Mouse (Mus musculus) thymus, adult 2 months (tissue): Measurements from ENCODE around the gene Casz1.

Source experiments
- CTCF ChIP-seq: fragments of 200-500 bp; IDR thresholded peaks from 2 replicates; pipeline ENCODE4 v1.5.1; 2012; ENCODE audit warnings: mild to moderate bottlenecking, control low read depth, low read length, moderate library complexity, borderline replicate concordance; ENCODE audit not compliant: control insufficient read depth, poor library complexity, insufficient read depth; ENCODE audit errors: extremely low read depth
- POLR2A ChIP-seq: fragments of 200-500 bp; IDR thresholded peaks from 2 replicates; pipeline ENCODE4 v1.6.1; 2012; ENCODE audit warnings: mild to moderate bottlenecking, low read length, control low read depth, moderate library complexity; ENCODE audit not compliant: control insufficient read depth, poor library complexity, insufficient read depth; ENCODE audit errors: extremely low read depth

DNA sequence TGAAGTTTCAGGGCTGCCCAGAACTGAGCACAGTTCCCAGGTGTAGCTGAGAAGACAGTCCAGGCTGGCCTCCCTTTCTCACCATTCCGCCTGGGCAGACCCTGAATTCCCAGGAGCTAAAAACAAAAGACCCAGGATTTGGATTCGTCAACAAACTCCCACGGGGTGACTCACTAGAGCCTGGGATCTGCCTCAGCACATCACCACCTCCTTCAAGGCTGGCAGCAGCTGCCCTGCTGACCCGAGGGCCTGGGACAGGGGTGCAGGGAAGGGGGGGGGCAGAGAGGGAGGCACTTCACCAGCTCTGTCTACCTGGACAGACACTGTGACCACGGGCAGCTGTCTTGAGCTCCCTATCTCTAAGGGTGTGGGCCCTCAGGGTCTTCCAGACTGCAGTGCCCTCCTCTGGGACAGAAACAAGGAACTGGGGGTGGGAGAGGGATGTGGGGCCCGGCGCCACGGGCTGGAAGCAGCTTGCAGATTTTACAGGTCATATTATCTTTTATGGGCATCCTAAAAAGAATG is 24.1 kb upstream of the Casz1 start:
- TF ChIP-seq POLR2A = no peak
- TF ChIP-seq CTCF = no peak
